Mouse (Mus musculus) lung, adult 2 months (tissue): Measurements from ENCODE around the gene Myo9a. TPM values are rescaled to one million over a fixed set of nuclear protein-coding genes. Genes with fewer than 3 reads are reported as not detected.

Experiments
- DNase-seq: peaks from one replicate; pipeline ENCODE4 v3.0.0; 2022
- H3K4me1 ChIP-seq: fragments of 200-500 bp; 2 replicates; pipeline ENCODE4 v1.6.1; 2011; ENCODE audit warnings: low read length; ENCODE audit not compliant: control insufficient read depth, insufficient read depth
- H3K4me3 ChIP-seq: fragments of 200-500 bp; replicated peaks from 2 replicates; pipeline ENCODE3; 2011; ENCODE audit warnings: low read depth, mild to moderate bottlenecking, control low read depth, low read length; ENCODE audit errors: extremely low read depth
- CTCF ChIP-seq: fragments of 200-500 bp; IDR thresholded peaks from 2 replicates; pipeline ENCODE4 v1.5.1; 2011; ENCODE audit warnings: mild to moderate bottlenecking, low read length, control low read depth; ENCODE audit not compliant: insufficient read depth
- POLR2A ChIP-seq: fragments of 200-500 bp; IDR thresholded peaks from 2 replicates; pipeline ENCODE4 v1.6.1; 2011; ENCODE audit warnings: low read depth, mild to moderate bottlenecking, control low read depth, low read length, borderline replicate concordance; ENCODE audit errors: extremely low read depth
- WGBS: fragments of 180-500 bp; shearing (Covaris S2); methylation state at CpG from one replicate; pipeline ENCODE4 v1.1.7; 2018; 5-methylcytosine and 5-hydroxymethylcytosine counted together
- polyA plus RNA-seq: library from polyadenylated mRNA; depleted of rRNA; stranded (reverse); fragments of >200 nt; gene quantifications from 2 replicates; pipeline ENCODE4 v1.2.3, GENCODE M21; 2012

Myo9a gene
- polyA plus RNA-seq, 1 experiment = 5.2 TPM

DNA sequence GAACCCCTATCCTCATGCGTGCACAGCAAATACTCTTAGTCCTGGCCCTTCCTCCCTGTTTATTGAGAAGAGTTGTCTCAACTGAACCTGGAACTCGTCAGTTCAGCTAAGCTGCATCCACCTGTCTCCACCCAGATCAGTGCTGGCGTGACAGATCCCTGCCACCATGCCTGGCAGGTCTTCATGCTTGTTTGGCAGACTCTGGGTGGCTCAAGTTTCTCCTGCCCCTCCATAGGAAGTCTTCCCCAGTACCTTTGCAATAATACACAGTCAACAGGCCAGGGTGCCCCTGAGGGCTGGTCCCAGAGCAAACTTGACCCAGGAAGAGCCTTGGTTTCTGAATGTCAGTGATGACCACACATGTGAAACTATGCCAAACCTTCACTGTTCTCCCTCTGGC, 194.5 kb downstream of the Myo9a start:
- Histone ChIP-seq H3K4me1 (no peaks in the 10 kb centered on the region), H3K4me3 (no peak overlapping the region)
- WGBS = 81% methylated on average over 3 of the region's 3 CpGs
- DNase-seq = no peak
- TF ChIP-seq CTCF = no peak

DNA sequence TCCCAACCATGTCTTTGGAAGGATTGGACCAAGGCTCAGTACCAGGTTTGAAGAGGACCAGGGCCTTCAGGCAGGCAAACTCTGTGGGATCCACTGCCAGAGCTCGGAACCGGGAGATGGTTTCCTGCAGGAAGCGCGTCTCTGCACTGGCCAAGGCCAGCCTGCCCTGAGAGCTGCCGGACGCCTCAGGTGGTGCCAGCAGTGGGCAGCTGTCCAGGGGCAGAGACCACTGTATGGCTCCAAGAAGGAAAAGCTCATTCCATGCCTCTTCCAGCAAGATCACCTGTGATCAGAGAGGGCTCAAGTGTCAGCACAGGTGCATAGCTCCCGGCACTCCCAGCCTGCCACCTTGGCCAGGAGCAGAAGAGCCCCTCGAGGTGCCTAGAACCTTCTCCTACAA, 196.6 kb downstream of the Myo9a start:
- TF ChIP-seq CTCF (no peak), POLR2A (no peak)
- Histone ChIP-seq H3K4me1 (no peaks in the 10 kb centered on the region), H3K4me3 (no peak overlapping the region)
- WGBS = 61% methylated on average over 8 of the region's 8 CpGs
- no peak for DNase-seq

DNA sequence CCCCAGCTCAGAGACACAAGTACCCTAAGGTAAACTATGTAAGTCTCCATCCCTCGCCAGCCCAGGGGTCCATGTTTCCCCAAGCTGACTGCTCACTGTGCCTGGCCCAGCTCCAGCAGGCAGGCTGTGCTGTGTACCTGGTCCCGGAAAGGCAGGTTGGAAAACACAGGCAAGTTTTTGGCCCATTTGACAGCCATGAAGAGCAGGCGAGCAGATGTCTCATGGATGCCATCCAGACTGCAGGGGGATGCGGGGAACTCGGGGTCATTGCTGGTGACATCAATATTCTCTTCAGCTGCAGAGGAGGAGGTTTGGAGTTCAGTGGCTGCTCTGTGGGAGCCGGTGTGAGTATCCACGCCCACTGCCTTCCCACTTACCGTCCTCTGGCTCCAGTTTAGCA, 197.5 kb downstream of the Myo9a start:
- no peak for DNase-seq
- no peak overlapping the region for H3K4me3 ChIP-seq
- no peak for TF ChIP-seq CTCF
- no peak for TF ChIP-seq POLR2A
- WGBS = 75% methylated on average over 8 of the region's 8 CpGs
- H3K4me1 ChIP-seq = no peaks in the 10 kb centered on the region

DNA sequence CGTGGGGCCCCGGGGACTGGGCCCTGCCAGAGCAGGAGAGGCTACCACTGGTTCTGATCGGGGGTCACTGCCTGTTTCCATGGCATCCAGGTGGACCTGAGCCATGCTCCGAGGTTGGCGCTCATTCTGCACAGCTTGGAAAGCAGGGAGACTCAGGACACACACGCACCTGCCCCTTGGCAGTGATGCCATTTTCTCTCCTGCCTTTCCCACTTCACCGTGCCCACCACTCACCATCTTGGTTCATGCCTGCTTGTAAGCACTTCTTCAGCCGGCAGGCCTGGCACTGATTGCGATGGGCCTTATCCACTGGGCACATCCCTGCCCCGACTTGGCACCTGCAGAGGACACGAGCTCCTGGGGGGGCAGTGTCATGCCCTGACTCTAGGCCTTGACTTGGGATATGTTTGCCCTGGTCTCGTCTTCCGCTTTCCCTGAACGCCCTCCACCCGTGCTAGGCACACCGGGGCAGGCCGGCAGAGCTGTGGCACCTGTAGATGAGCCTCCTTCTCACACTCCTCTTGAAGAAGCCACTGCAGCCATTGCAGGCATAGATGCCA, 198.1 kb downstream of the Myo9a start:
- H3K4me1 ChIP-seq = no peaks in the 10 kb centered on the region
- no peak overlapping the region for H3K4me3 ChIP-seq
- 85% methylated on average over 17 of the region's 17 CpGs for WGBS
- no peak for TF ChIP-seq CTCF
- no peak for TF ChIP-seq POLR2A
- DNase-seq = no peak

DNA sequence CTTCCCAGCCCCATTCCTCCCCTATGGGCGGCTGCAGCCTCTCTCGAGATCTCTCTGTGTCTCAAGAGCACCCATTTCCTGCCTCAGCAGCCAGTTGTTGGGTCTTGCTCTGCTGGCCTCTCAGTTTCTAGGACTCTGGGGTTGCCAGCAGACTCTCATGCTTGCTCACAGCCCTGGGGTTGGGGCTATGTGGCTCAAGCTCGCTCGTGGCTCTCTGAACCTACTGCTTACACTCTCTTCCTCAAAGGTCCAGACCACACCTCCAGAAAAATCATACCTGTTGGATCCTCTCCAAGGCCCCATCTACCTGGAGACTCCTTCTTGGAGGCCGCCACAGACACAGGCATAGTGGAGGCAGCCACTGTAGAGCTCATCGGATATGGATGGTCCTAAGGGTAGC, 198.8 kb downstream of the Myo9a start:
- Histone ChIP-seq H3K4me1 (no peaks in the 10 kb centered on the region), H3K4me3 (no peak overlapping the region)
- 74% methylated on average over 6 of the region's 6 CpGs for WGBS
- DNase-seq = no peak
- TF ChIP-seq CTCF (no peak), POLR2A (no peak)

DNA sequence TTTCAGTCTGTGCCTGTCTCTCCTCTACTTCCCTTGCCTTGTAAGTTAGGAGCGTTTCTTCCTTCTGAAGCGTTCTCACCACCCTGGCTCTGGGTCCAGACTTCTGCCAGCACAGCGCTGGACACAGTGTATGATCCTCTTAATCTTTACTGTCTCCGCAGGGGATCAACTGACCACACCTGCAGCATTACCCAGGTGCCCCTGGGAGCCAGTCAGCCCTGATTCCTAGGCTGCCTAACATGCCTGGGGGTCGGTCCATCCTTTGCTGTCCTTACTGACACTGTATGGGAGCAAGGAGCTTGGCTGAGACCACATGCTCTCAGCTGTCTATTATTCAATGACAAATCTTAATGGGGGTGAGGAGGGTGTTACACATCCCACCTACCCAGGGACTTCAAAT, 199.3 kb downstream of the Myo9a start:
- 88% methylated on average over 5 of the region's 5 CpGs for WGBS
- no peak for DNase-seq

DNA sequence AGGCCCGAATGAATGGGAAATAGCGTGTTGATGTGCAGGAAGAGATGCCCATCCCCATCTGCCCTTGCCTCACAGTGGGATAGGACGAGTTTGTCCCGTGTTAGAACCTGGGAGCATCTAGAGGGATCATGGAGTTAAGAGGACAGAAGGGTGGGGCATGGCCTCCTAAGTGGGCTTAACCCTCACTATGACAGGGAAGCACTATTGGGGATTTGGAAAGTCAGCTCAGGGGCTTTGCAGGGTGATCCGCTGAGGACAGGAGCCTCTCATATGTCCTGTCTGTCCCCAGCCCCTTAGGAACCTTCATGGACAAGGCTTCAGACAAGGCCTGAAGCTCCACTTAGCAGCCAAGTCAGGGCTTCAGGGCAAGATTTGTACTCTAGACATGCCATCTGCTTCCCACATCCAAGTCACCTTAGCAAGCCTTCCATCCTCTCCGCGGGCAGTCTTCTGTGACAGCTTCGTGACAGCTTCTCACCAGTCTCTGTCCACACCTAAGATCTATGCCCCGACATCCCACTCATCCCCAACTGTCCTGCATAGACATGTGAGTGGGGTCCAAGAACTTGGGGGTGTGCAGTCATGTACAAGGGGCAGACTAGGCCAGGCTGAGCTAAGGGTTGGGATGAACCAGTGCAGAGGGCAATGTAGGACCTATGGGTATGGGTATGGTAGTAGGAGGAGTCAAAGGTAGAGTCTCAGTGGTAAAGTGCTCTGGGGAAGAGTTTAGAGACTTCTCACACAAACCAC, 200.5 kb downstream of the Myo9a start:
- no peaks in the 10 kb centered on the region for H3K4me1 ChIP-seq
- DNase-seq = no peak
- H3K4me3 ChIP-seq = no peak overlapping the region
- WGBS = 89% methylated on average over 9 of the region's 9 CpGs
- no peak for TF ChIP-seq POLR2A
- TF ChIP-seq CTCF = no peak

More for the DNA sequence above, 199.3 kb downstream of the Myo9a start:
- no peaks in the 10 kb centered on the region for H3K4me1 ChIP-seq
- no peak overlapping the region for H3K4me3 ChIP-seq
- no peak for TF ChIP-seq CTCF
- TF ChIP-seq POLR2A = no peak

DNA sequence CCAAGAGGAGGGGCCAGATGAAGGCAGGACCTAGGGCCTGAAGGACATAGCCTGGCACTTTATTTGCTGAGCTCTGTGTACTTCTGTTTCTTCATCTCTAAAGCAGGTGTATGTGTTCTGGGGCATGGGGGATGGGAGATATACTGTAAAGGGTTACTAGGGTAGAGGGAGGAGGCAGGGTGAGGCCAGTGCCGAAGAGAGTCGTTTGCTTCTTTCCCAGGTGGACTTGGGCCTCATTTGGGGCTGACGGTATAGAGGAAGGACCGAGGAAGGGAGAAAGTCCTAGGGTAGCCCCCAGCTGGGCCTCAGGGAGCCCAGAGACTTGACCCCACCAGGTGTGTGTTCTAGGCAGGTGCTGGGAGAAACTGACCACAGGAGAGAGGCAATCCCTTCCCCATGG, 201.2 kb downstream of the Myo9a start:
- WGBS = 67% methylated on average over 4 of the region's 4 CpGs

DNA sequence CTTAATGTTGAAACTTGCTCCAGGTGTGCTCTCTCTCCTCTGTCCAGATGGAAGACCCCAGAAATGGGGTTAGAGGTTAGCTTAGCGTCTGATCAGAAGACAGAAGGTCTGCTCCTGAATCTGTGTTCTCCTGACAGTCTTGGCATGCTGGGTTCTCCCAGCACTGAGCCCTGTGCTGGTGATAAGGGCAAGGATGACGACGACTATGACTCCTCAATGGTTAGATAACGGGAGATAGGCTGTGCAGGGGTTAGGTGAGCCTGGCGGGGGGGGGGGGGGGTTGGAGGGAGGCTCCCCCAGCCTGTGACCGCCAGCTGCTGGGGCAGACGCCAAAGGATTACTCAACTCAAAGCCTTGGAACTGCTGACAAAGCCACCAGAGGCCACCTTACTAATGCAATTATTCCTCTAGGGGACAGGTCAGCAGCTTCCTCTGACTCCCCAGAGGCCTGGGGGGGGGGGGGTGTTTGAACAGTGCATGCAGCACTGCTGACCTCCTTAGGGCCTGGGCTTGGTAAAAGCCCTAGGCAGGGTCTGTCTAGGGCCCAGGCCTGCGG, 201.9 kb downstream of the Myo9a start:
- 67% methylated on average over 8 of the region's 8 CpGs for WGBS

More for the DNA sequence above, 201.2 kb downstream of the Myo9a start:
- no peak for DNase-seq
- no peak overlapping the region for H3K4me3 ChIP-seq
- TF ChIP-seq POLR2A (no peak), CTCF (no peak)
- H3K4me1 ChIP-seq = no peaks in the 10 kb centered on the region

DNA sequence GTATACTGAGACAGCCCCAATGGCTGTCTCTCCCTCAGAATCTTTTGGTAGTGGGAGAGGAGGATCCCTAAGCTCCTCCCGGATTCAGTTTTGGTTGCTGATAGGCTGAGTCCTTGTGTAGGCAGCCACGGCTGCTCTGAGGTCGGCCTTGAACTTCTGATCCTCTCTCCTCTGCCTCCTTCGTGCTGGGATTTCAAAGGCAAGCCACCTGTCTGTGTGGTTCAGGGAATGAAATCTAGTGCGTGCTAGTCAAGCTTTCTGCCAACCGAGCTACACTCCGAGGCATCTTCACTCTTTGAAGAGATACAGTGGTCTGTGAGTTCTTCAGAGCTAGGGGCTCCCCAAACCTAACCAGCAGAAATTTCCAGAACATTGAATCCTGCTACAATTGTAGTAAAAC, 202.9 kb downstream of the Myo9a start:
- no peaks in the 10 kb centered on the region for H3K4me1 ChIP-seq
- H3K4me3 ChIP-seq = no peak overlapping the region
- DNase-seq = no peak
- 80% methylated on average over 7 of the region's 7 CpGs for WGBS
- TF ChIP-seq CTCF (no peak), POLR2A (no peak)

More for the DNA sequence above, 201.9 kb downstream of the Myo9a start:
- TF ChIP-seq POLR2A = no peak
- TF ChIP-seq CTCF = no peak
- DNase-seq = no peak
- no peak overlapping the region for H3K4me3 ChIP-seq
- no peaks in the 10 kb centered on the region for H3K4me1 ChIP-seq
